Mouse (Mus musculus) embryonic fibroblast, embryonic 13.5 days (primary cell): ENCODE measurements around the gene Gm20388. TPM values are rescaled to one million over a fixed set of nuclear protein-coding genes. Genes with fewer than 3 reads are reported as not detected.

Experiments
- H3K27ac ChIP-seq: 2 replicates; pipeline ENCODE4 v1.5.1; 2012; ENCODE audit warnings: low read length, control low read depth, inconsistent platforms; ENCODE audit not compliant: insufficient read depth
- H3K4me1 ChIP-seq: 2 replicates; pipeline ENCODE4 v1.6.1; 2011; ENCODE audit warnings: low read length; ENCODE audit not compliant: control insufficient read depth, insufficient read depth
- H3K4me3 ChIP-seq: 2 replicates; pipeline ENCODE4 v1.5.1; 2011; ENCODE audit warnings: mild to moderate bottlenecking, control low read depth, low read length; ENCODE audit not compliant: insufficient read depth
- CTCF ChIP-seq: IDR thresholded peaks from 2 replicates; pipeline ENCODE4 v1.5.1; 2011; ENCODE audit warnings: mild to moderate bottlenecking, control low read depth, low read length, moderate library complexity, borderline replicate concordance; ENCODE audit not compliant: insufficient read depth
- POLR2A ChIP-seq: IDR thresholded peaks from 2 replicates; pipeline ENCODE4 v1.6.1; 2011; ENCODE audit warnings: low read depth, mild to moderate bottlenecking, control low read depth, low read length, moderate library complexity
- polyA plus RNA-seq: library from polyadenylated mRNA; stranded (reverse); fragments of >200 nt; gene quantifications from 2 replicates; pipeline ENCODE4 v1.2.4, GENCODE M21; 2011; ENCODE audit warnings: low read depth; ENCODE audit not compliant: missing spikeins, insufficient read length

Gm20388 gene
- polyA plus RNA-seq, 1 experiment = 82.8 TPM

GRCm38 (mm10) chr8:122712411-122713156, 2801.9 kb downstream of the Gm20388 start:
- no peak for TF ChIP-seq CTCF
- TF ChIP-seq POLR2A = no peak
- H3K4me3 ChIP-seq = no peak overlapping the region
- no peaks in the 10 kb centered on the region for H3K4me1 ChIP-seq
- no peak overlapping the region for H3K27ac ChIP-seq

- TF ChIP-seq POLR2A (no peak), CTCF (no peak)
- Histone ChIP-seq H3K4me3 (no peak overlapping the region), H3K27ac (no peak overlapping the region), H3K4me1 (no peaks in the 10 kb centered on the region)
Observed at GRCm38 (mm10) chr8:122713157-122713518, 2802.5 kb downstream of the Gm20388 start.

GRCm38 (mm10) chr8:122716566-122716965, 2805.9 kb downstream of the Gm20388 start:
- TF ChIP-seq CTCF (no peak), POLR2A (no peak)
- Histone ChIP-seq H3K27ac (no peak overlapping the region), H3K4me1 (no peaks in the 10 kb centered on the region), H3K4me3 (no peak overlapping the region)

GRCm38 (mm10) chr8:122717869-122718509, 2807.3 kb downstream of the Gm20388 start:
- TF ChIP-seq CTCF = no peak
- Histone ChIP-seq H3K4me1 (no peaks in the 10 kb centered on the region), H3K27ac (no peak overlapping the region), H3K4me3 (no peak overlapping the region)

GRCm38 (mm10) chr8:122718711-122719499, 2808.3 kb downstream of the Gm20388 start:
- Histone ChIP-seq H3K27ac (no peak overlapping the region), H3K4me1 (no peaks in the 10 kb centered on the region), H3K4me3 (no peak overlapping the region)
- TF ChIP-seq CTCF (no peak), POLR2A (no peak)

GRCm38 (mm10) chr8:122719500-122720065, 2808.9 kb downstream of the Gm20388 start:
- H3K4me3 ChIP-seq = no peak overlapping the region
- no peak overlapping the region for H3K27ac ChIP-seq
- TF ChIP-seq CTCF (no peak), POLR2A (no peak)
- no peaks in the 10 kb centered on the region for H3K4me1 ChIP-seq

GRCm38 (mm10) chr8:122720070-122720729, 2809.6 kb downstream of the Gm20388 start:
- TF ChIP-seq CTCF = no peak
- TF ChIP-seq POLR2A = no peak
- no peak overlapping the region for H3K4me3 ChIP-seq
- H3K27ac ChIP-seq = no peak overlapping the region

GRCm38 (mm10) chr8:122720811-122721640, 2810.4 kb downstream of the Gm20388 start:
- no peak overlapping the region for H3K4me3 ChIP-seq
- H3K27ac ChIP-seq = no peak overlapping the region
- no peaks in the 10 kb centered on the region for H3K4me1 ChIP-seq
- TF ChIP-seq POLR2A (no peak), CTCF (no peak)

More at GRCm38 (mm10) chr8:122720070-122720729, 2809.6 kb downstream of the Gm20388 start:
- no peaks in the 10 kb centered on the region for H3K4me1 ChIP-seq
